15 mouse cellular contexts compared by ENCODE assay signal in genomic region chr7:143040561-143040960, GRCm38 (mm10). TPM values are rescaled to one million over a fixed set of nuclear protein-coding genes. Genes with fewer than 3 reads are reported as not detected.
"Had no signal": no experiment of that assay in that cellular context is flagged by ENCODE, and none has a peak within 500 bp of the region (broad histone marks: within the 10 kb centered on the region; RNA-seq: fewer than 3 reads in every experiment).

No protein-coding gene starts in this region.

- ATAC-seq: midbrain, embryonic 15.5 days had no signal

- H3K9ac ChIP-seq: limb, embryonic 12.5 days; lung, embryonic 14.5 days; midbrain, embryonic 15.5 days; stomach, embryonic 15.5 days had no signal

- H3K36me3 ChIP-seq: midbrain, embryonic 15.5 days; stomach, embryonic 15.5 days had no signal

- H3K4me1 ChIP-seq: limb, embryonic 12.5 days; midbrain, embryonic 15.5 days had no signal

- H3K4me3 ChIP-seq: limb, embryonic 12.5 days; midbrain, embryonic 15.5 days; stomach, embryonic 15.5 days had no signal

- DNase-seq: kidney, adult 8-10 months; kidney, postnatal 36 days; layer of hippocampus, adult 9-11 months; layer of hippocampus, postnatal 36 days; lung, embryonic 14.5 days; lung, postnatal 14 days; right cerebral cortex, postnatal 14 days; thymus, adult 2 months; thymus, postnatal 25 days had no signal

- H3K27me3 ChIP-seq: limb, embryonic 12.5 days; midbrain, embryonic 15.5 days; stomach, embryonic 15.5 days had no signal

- H3K27ac ChIP-seq: limb, embryonic 12.5 days; macrophage; midbrain, embryonic 15.5 days; stomach, embryonic 15.5 days had no signal

- H3K4me2 ChIP-seq: limb, embryonic 12.5 days; lung, embryonic 14.5 days; midbrain, embryonic 15.5 days; stomach, embryonic 15.5 days had no signal

- H3K9me3 ChIP-seq: limb, embryonic 12.5 days; midbrain, embryonic 15.5 days; stomach, embryonic 15.5 days had no signal

RNA-seq across cellular contexts. Expression of gene Trpm5, which starts 53.9 kb away (rescaled TPM):
- total RNA-seq: layer of hippocampus, postnatal 36 days; left cerebral cortex, adult 8-10 months; left cerebral cortex, postnatal 25 days had no signal
- polyA plus RNA-seq: macrophage had no signal
